Comparison of ENCODE assay signal across 8 mouse cellular contexts in the genomic region with DNA sequence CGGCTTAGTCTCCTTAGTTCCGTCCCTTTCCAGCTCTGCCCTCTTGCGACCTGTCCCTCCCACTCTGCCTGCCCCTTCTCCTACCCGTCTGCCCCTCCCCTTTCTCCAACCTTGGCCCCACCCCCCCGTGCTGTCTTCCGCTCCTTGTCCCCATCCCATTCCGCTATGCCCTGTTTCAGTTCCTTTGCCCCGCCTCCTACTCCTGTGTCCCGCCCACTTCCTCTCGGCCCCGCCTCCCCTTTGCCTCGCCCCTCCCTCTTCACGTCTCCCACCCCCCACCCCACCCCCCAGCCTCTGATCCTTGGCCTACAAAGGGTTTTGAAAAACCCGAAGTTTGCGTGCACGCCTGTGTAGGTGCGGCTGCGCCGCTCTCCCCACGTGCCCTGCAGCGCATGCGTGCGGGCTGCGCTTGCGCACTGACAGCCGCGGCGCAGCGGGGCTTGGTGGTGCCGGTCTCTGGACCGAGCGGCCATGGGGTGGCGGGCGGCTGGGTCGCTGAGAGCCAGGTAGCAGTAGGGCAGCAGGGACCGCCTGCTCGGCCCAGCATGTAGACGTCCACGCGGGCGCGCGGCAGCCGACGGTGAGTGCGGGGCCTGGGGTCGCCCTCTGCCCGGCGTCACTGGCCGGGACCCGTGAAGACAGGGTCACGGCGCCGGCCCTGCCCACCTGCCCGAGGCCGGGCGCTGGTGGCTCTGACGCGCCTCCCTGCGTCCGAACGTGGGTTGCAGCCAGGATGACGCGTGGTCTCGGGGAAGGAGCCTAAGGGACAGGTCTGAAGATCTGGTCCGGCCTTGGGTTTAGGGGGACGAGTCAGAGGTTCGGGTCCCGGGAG. TPM values are rescaled to one million over a fixed set of nuclear protein-coding genes. Genes with fewer than 3 reads are reported as not detected.
DNase-seq lines count a peak whose midpoint lies in the region; ATAC-seq lines count a peak whose summit lies in the region.

No protein-coding gene starts in this region.

- peak; percentile 99 for DNase-seq in adipocyte (ENCODE audit: low spot score)
- peak; percentile 99 for DNase-seq in embryo, embryonic 10 days (ENCODE audit: low spot score)
- peak; percentile 95 for DNase-seq in gastrocnemius, postnatal 10 days
- peak; percentile 98 for DNase-seq in induced T-regulatory cell, adult 2 months (ENCODE audit: low read depth)
- DNase-seq in left cerebral cortex, adult 9 months (ENCODE audit: low spot score in 2 of 2): peak; percentile 92 to 93
- peak; percentile 90 for DNase-seq in right cerebral cortex, postnatal 14 days
- DNase-seq in urinary bladder, postnatal 36 days (ENCODE audit: low spot score in 2 of 2): peak; percentile 96 to 97

- ATAC-seq in megakaryocyte progenitor cell, adult 5-6 weeks (replicated peaks; ENCODE audit: poor library complexity): peak; percentile 78

RNA-seq across cellular contexts. Expression of gene Nadk, which starts 1.4 kb away (rescaled TPM):
- 10 to 100 TPM; 20.8 to 25.2 TPM for total RNA-seq in gastrocnemius, postnatal 10 days (2021)
- 78.5 and 79.7 TPM in 2 replicates for total RNA-seq in megakaryocyte progenitor cell, adult 5-6 weeks (2015)
- 71.3 and 72.4 TPM in 2 replicates for total RNA-seq in megakaryocyte progenitor cell, adult 5-6 weeks (2017)

RNA-seq across cellular contexts. Expression of gene Slc35e2, which starts 37.6 kb away (rescaled TPM):
- total RNA-seq in gastrocnemius, postnatal 10 days (2021): 1 to 10 TPM; 6.5 to 8.6 TPM
- 16.8 and 20.2 TPM in 2 replicates for total RNA-seq in megakaryocyte progenitor cell, adult 5-6 weeks (2015)
- 8.9 and 11.0 TPM in 2 replicates for total RNA-seq in megakaryocyte progenitor cell, adult 5-6 weeks (2017)

Comparison
In these comparisons a context has a peak if more than half of its experiments do, and no peak if none do; other contexts are left out.
1. Peak in every context shown above with its lines: DNase-seq and ATAC-seq.